Comparison of ENCODE assay signal across 18 mouse cellular contexts in genomic region chr14:20798300-20798699, GRCm38 (mm10). TPM values are rescaled to one million over a fixed set of nuclear protein-coding genes. Genes with fewer than 3 reads are reported as not detected.
DNase-seq lines count a peak whose midpoint lies in the region; ATAC-seq and TF ChIP-seq lines count a peak whose summit lies in the region.
"Had no signal": no experiment of that assay in that cellular context is flagged by ENCODE, and none has a peak within 500 bp of the region (broad histone marks: within the 10 kb centered on the region; RNA-seq: fewer than 3 reads in every experiment).

No protein-coding gene starts in this region.

- no peak overlapping the region for H3K4me2 ChIP-seq in heart, postnatal 0 days (ENCODE audit: low read depth, low read length)
- H3K4me2 ChIP-seq: embryonic facial prominence, embryonic 15.5 days; hindbrain, embryonic 13.5 days; limb, embryonic 15.5 days; liver, embryonic 15.5 days; lung, embryonic 15.5 days; neural tube, embryonic 12.5 days had no signal

- H3K9ac ChIP-seq in heart, postnatal 0 days (replicated peaks; ENCODE audit: low read depth, low read length), result no peak overlapping the region
- no peak overlapping the region for H3K9ac ChIP-seq in MEL (ENCODE audit: control insufficient read depth, low read depth, low read length, poor library complexity, severe bottlenecking)
- H3K9ac ChIP-seq: embryonic facial prominence, embryonic 15.5 days; hindbrain, embryonic 13.5 days; limb, embryonic 15.5 days; liver, embryonic 15.5 days; lung, embryonic 15.5 days; neural tube, embryonic 12.5 days had no signal

- H3K4me1 ChIP-seq in heart, embryonic 10.5 days, result peaks cover 19% of the 10 kb centered on the region
- H3K4me1 ChIP-seq in heart, postnatal 0 days (ENCODE audit: control insufficient read depth, insufficient read depth), result peaks cover 7% of the 10 kb centered on the region; the same call in 1 of the 2 replicates
- H3K4me1 ChIP-seq in MEL (ENCODE audit: control insufficient read depth in 1 of 2, insufficient read depth in 2 of 2, low read length in 2 of 2), result peaks cover 1 to 11% of the 10 kb centered on the region in 2 experiments; a peak in 3 of 4 replicates

- peak overlapping the region; percentile 18; the same call in 1 of the 2 replicates for H3K4me3 ChIP-seq in heart, embryonic 10.5 days
- H3K4me3 ChIP-seq in heart, postnatal 0 days (ENCODE audit: low read depth, low read length), result no peak overlapping the region
- H3K4me3 ChIP-seq in MEL (ENCODE audit: control insufficient read depth in 1 of 2, insufficient read depth in 1 of 2, low read depth in 2 of 2, low read length in 2 of 2), result peak overlapping the region in 1 of 2 experiments; percentile 23; a peak in 2 of 4 replicates
- H3K4me3 ChIP-seq: embryonic facial prominence, embryonic 15.5 days; hindbrain, embryonic 13.5 days; limb, embryonic 10.5 days; limb, embryonic 15.5 days; liver, embryonic 15.5 days; lung, embryonic 15.5 days; midbrain, embryonic 10.5 days; myocyte; neural tube, embryonic 12.5 days had no signal

- H3K27ac ChIP-seq in heart, embryonic 10.5 days, result no peak overlapping the region
- H3K27ac ChIP-seq in heart, postnatal 0 days (ENCODE audit: low read depth), result no peak overlapping the region
- H3K27ac ChIP-seq in MEL (ENCODE audit: control insufficient read depth, low read depth, low read length), result no peak overlapping the region
- H3K27ac ChIP-seq: embryonic facial prominence, embryonic 15.5 days; hindbrain, embryonic 13.5 days; limb, embryonic 10.5 days; limb, embryonic 15.5 days; liver, embryonic 15.5 days; lung, embryonic 15.5 days; midbrain, embryonic 10.5 days; neural tube, embryonic 12.5 days; stomach, postnatal 0 days had no signal

- peaks cover 2% of the 10 kb centered on the region for H3K79me2 ChIP-seq in MEL (ENCODE audit: control insufficient read depth, insufficient read depth, low read length, poor library complexity)

- H3K36me3 ChIP-seq in heart, embryonic 10.5 days, result no peaks in the 10 kb centered on the region
- no peaks in the 10 kb centered on the region for H3K36me3 ChIP-seq in heart, postnatal 0 days (replicated peaks; ENCODE audit: control insufficient read depth, insufficient read depth, low read length)
- H3K36me3 ChIP-seq in MEL (ENCODE audit: control insufficient read depth in 1 of 2, insufficient read depth in 2 of 2, low read length in 2 of 2), result peaks cover 0 to 10% of the 10 kb centered on the region in 2 experiments; a peak in 1 of 4 replicates
- H3K36me3 ChIP-seq: embryonic facial prominence, embryonic 15.5 days; hindbrain, embryonic 13.5 days; limb, embryonic 10.5 days; limb, embryonic 15.5 days; liver, embryonic 15.5 days; lung, embryonic 15.5 days; midbrain, embryonic 10.5 days; neural tube, embryonic 12.5 days had no signal

- TF ChIP-seq EP300 in heart, postnatal 0 days (IDR thresholded peaks at IDR 0.05; ENCODE audit: low read depth), result no peak
- TF ChIP-seq EP300 in MEL (IDR thresholded peaks at IDR 0.05; ENCODE audit: low read depth in 1 of 2, low read length in 2 of 2), result no peak

- no peak for TF ChIP-seq POLR2A in MEL (IDR thresholded peaks at IDR 0.05; ENCODE audit: control insufficient read depth in 1 of 2, insufficient read depth in 1 of 2, low read depth in 1 of 2, low read length in 2 of 2, poor library complexity in 1 of 2)

- intact Hi-C loops in heart, postnatal 36 days (cut with DNase I), result no loop called here
- intact Hi-C loops in heart, postnatal 14 days (cut with DNase I), result loop anchor here (1.0 kb wide), 1 partner anchor 32 kb away; no protein-coding TSS in a partner anchor

- TF ChIP-seq CTCF in heart, postnatal 0 days (IDR thresholded peaks at IDR 0.05; ENCODE audit: low read depth), result no peak
- no peak for TF ChIP-seq CTCF in MEL (IDR thresholded peaks at IDR 0.05 in 2 of 3, conservative IDR thresholded peaks at IDR 0.05 in 1 of 3; ENCODE audit: control insufficient read depth in 1 of 3, insufficient read depth in 1 of 3, low read depth in 2 of 3, low read length in 3 of 3, poor library complexity in 1 of 3, severe bottlenecking in 1 of 3)

- ATAC-seq in heart, postnatal 0 days (ENCODE audit: insufficient read depth, low read depth), result no peak
- peak; percentile 4 for ATAC-seq in inflammation-experienced regulatory T-cells, adult 6 months
- ATAC-seq: intestine, postnatal 0 days had no signal

- no peaks in the 10 kb centered on the region for H3K27me3 ChIP-seq in heart, embryonic 10.5 days (ENCODE audit: insufficient read depth, poor library complexity, severe bottlenecking)
- no peaks in the 10 kb centered on the region for H3K27me3 ChIP-seq in heart, postnatal 0 days (ENCODE audit: control insufficient read depth, insufficient read depth, low read length)
- H3K27me3 ChIP-seq in MEL (ENCODE audit: control insufficient read depth in 1 of 2, insufficient read depth in 2 of 2, low read length in 2 of 2), result no peaks in the 10 kb centered on the region; a peak in 2 of 4 replicates
- H3K27me3 ChIP-seq: embryonic facial prominence, embryonic 15.5 days; hindbrain, embryonic 13.5 days; limb, embryonic 15.5 days; lung, embryonic 15.5 days had no signal

- 85% methylated on average over 6 of the region's 6 CpGs for WGBS in heart, embryonic 10.5 days
- WGBS in heart, postnatal 0 days, result 80% methylated on average over 6 of the region's 6 CpGs

- TF ChIP-seq RAD21 in MEL (IDR thresholded peaks at IDR 0.05; ENCODE audit: low read depth, low read length), result no peak

- no peak for DNase-seq in heart, embryonic 10.5 days (ENCODE audit: low spot score)
- DNase-seq in heart, postnatal 36 days, result no peak
- DNase-seq in heart, postnatal 0 days (ENCODE audit: low spot score), result peak; percentile 4
- no peak for DNase-seq in heart, postnatal 14 days
- DNase-seq in MEL (ENCODE audit: low read depth, low spot score), result no peak
- DNase-seq in spleen, postnatal 14 days (ENCODE audit: low spot score in 2 of 2), result no peak

- H3K9me3 ChIP-seq in heart, embryonic 10.5 days, result no peaks in the 10 kb centered on the region
- no peaks in the 10 kb centered on the region for H3K9me3 ChIP-seq in heart, postnatal 0 days (replicated peaks; ENCODE audit: control insufficient read depth, low read length)
- no peaks in the 10 kb centered on the region for H3K9me3 ChIP-seq in MEL (replicated peaks; ENCODE audit: insufficient read depth, low read length)
- H3K9me3 ChIP-seq: embryonic facial prominence, embryonic 15.5 days; hindbrain, embryonic 13.5 days; limb, embryonic 10.5 days; limb, embryonic 15.5 days; liver, embryonic 15.5 days; lung, embryonic 15.5 days; midbrain, embryonic 10.5 days; neural tube, embryonic 12.5 days had no signal

TF ChIP-seq in MEL, 35 proteins besides CTCF, POLR2A, EP300 and RAD21:
- TF ChIP-seq ZNF384 (IDR thresholded peaks at IDR 0.05; ENCODE audit: low read depth, low read length) (no peak), MAFK (IDR thresholded peaks at IDR 0.05; ENCODE audit: borderline replicate concordance, low read depth, low read length) (peak; percentile 35; the same call in 1 of the 2 replicates)

RNA-seq across cellular contexts. Expression of gene Camk2g, which starts 4.4 kb away (rescaled TPM):
- polyA plus RNA-seq in heart, embryonic 10.5 days (2016; fragmentation: Nextera tagmentation; extraction: Ambion mirVana), result 60.6 and 65.3 TPM in 2 replicates
- 10 to 100 TPM; 51.4 to 52.8 TPM for total RNA-seq in heart, postnatal 36 days (2021)
- 74.5 and 107 TPM in 2 replicates for total RNA-seq in heart, postnatal 0 days (2014; rRNA removed; ENCODE audit: low replicate concordance)
- 60.8 and 72.5 TPM in 2 replicates for polyA plus RNA-seq in heart, postnatal 0 days (2015; fragmentation: Nextera tagmentation; extraction: Ambion mirVana)
- total RNA-seq in heart, postnatal 14 days (2021), result 10 to 100 TPM; 40.8 to 42.3 TPM
- 14.1 and 15.6 TPM in 2 replicates for total RNA-seq in MEL (2012; rRNA removed)
- 10 to 100 TPM in 1 of 2 experiments, not detected in 1; 27.1 TPM for polyA plus RNA-seq in MEL (2012; ENCODE audit: insufficient read depth in 1 of 2, insufficient read length in 2 of 2, low read depth in 1 of 2, low replicate concordance in 2 of 2, missing spikeins in 1 of 2)
- polyA plus RNA-seq in inflammation-experienced regulatory T-cells, adult 6 months (2017; shearing (Covaris generic)), result 10 to 100 TPM; 30.7 to 50.9 (median 31.6) TPM

RNA-seq across cellular contexts. Expression of gene Plau, which starts 38.2 kb away (rescaled TPM):
- polyA plus RNA-seq in heart, embryonic 10.5 days (2016; fragmentation: Nextera tagmentation; extraction: Ambion mirVana), result 0.23 and 0.30 TPM in 2 replicates
- 1 to 10 TPM; 6.1 to 6.2 TPM for total RNA-seq in heart, postnatal 36 days (2021)
- total RNA-seq in heart, postnatal 0 days (2014; rRNA removed; ENCODE audit: low replicate concordance), result 3.3 and 4.2 TPM in 2 replicates
- polyA plus RNA-seq in heart, postnatal 0 days (2015; fragmentation: Nextera tagmentation; extraction: Ambion mirVana), result 0.84 and 0.89 TPM in 2 replicates
- 1 to 10 TPM; 5.7 to 6.1 TPM for total RNA-seq in heart, postnatal 14 days (2021)
- not detected in 2 replicates for total RNA-seq in MEL (2012; rRNA removed)
- under 1 TPM in 1 of 2 experiments, not detected in 1; 0.04 TPM for polyA plus RNA-seq in MEL (2012; ENCODE audit: insufficient read depth in 1 of 2, insufficient read length in 2 of 2, low read depth in 1 of 2, low replicate concordance in 2 of 2, missing spikeins in 1 of 2)
- under 1 TPM in 1 of 3 experiments, not detected in 2; 0.41 TPM for polyA plus RNA-seq in inflammation-experienced regulatory T-cells, adult 6 months (2017; shearing (Covaris generic))
